Mouse (Mus musculus): ENCODE measurements around the gene Tarbp1.
"Not testable (repeated sequence)": the region's sequence is repeated elsewhere in the genome, so short reads cannot be mapped to it uniquely, and the experiment has no call there.

Gene Tarbp1

GRCm38 (mm10) chr8:126494160-126495110, 19.6 kb upstream of the Tarbp1 start:
- peak in 1 of 2 experiments; percentile 26 for DNase-seq

GRCm38 (mm10) chr8:126482938-126483337, 8.1 kb upstream of the Tarbp1 start:
- peak; percentile 74 for DNase-seq

- no peak for DNase-seq
Measured at GRCm38 (mm10) chr8:126482348-126482720, 7.5 kb upstream of the Tarbp1 start.

- DNase-seq: peak in 1 of 2 experiments; percentile 47
Measured at GRCm38 (mm10) chr8:126481494-126482347, 6.9 kb upstream of the Tarbp1 start.

GRCm38 (mm10) chr8:126480366-126480765, 5.5 kb upstream of the Tarbp1 start:
- no peak for DNase-seq

GRCm38 (mm10) chr8:126478714-126479113, 3.8 kb upstream of the Tarbp1 start:
- DNase-seq: no peak

GRCm38 (mm10) chr8:126476151-126476855, 1.4 kb upstream of the Tarbp1 start:
- peak; percentile 51 to 68 for DNase-seq

- not testable (repeated sequence) for DNase-seq
Measured at GRCm38 (mm10) chr8:126475738-126476137, 873 bp upstream of the Tarbp1 start.

- DNase-seq: no peak
Measured at GRCm38 (mm10) chr8:126473802-126474298, 1.0 kb downstream of the Tarbp1 start.

- DNase-seq: no peak
Measured at GRCm38 (mm10) chr8:126464071-126464470, 10.8 kb downstream of the Tarbp1 start.

GRCm38 (mm10) chr8:126461735-126462134, 13.1 kb downstream of the Tarbp1 start:
- no peak for DNase-seq

- peak; percentile 31 to 49 for DNase-seq
Measured at GRCm38 (mm10) chr8:126460274-126460673, 14.6 kb downstream of the Tarbp1 start.

GRCm38 (mm10) chr8:126455383-126455782, 19.5 kb downstream of the Tarbp1 start:
- DNase-seq: no peak

- peak in 1 of 2 experiments; percentile 29 for DNase-seq
Measured at GRCm38 (mm10) chr8:126451158-126451557, 23.7 kb downstream of the Tarbp1 start.

GRCm38 (mm10) chr8:126438937-126439336, 35.9 kb downstream of the Tarbp1 start:
- DNase-seq: no peak

GRCm38 (mm10) chr8:126433827-126434226, 41.0 kb downstream of the Tarbp1 start:
- no peak for DNase-seq

- DNase-seq: no peak
Measured at GRCm38 (mm10) chr8:126429635-126430034, 45.2 kb downstream of the Tarbp1 start.

GRCm38 (mm10) chr8:126424946-126425345, 49.9 kb downstream of the Tarbp1 start:
- no peak for DNase-seq

GRCm38 (mm10) chr8:126424163-126424562, 50.7 kb downstream of the Tarbp1 start:
- DNase-seq: no peak

- DNase-seq: peak in 1 of 2 experiments; percentile 10
Measured at GRCm38 (mm10) chr8:126422920-126423300, 52.0 kb downstream of the Tarbp1 start.

- DNase-seq: peak; percentile 98 to 99
Measured at GRCm38 (mm10) chr8:126422174-126422919, 52.5 kb downstream of the Tarbp1 start, which contains the start of gene Coa6. Gene Coa6 (plus strand): TSS chr8:126422515.

GRCm38 (mm10) chr8:126420834-126421233, 54.0 kb downstream of the Tarbp1 start:
- DNase-seq: no peak

Measured in lung, adult 18-20 months (tissue).